Mouse (Mus musculus): ENCODE data around the gene Zfp574.

The Zfp574 gene

GRCm38 (mm10) chr7:25072716-25073390, 486 bp downstream of the Zfp574 start:
- no peak for DNase-seq (ENCODE audit: low read depth, low spot score)

GRCm38 (mm10) chr7:25073924-25074323, 1.6 kb downstream of the Zfp574 start:
- no peak for DNase-seq (ENCODE audit: low read depth, low spot score)

GRCm38 (mm10) chr7:25076296-25076662, 3.9 kb downstream of the Zfp574 start:
- DNase-seq (ENCODE audit: low read depth, low spot score), result no peak

GRCm38 (mm10) chr7:25076663-25077413, 4.5 kb downstream of the Zfp574 start:
- peak; percentile 97 for DNase-seq (ENCODE audit: low read depth, low spot score)

GRCm38 (mm10) chr7:25077414-25077755, 5.0 kb downstream of the Zfp574 start:
- no peak for DNase-seq (ENCODE audit: low read depth, low spot score)

GRCm38 (mm10) chr7:25079496-25080026, 7.2 kb downstream of the Zfp574 start:
- DNase-seq (ENCODE audit: low read depth, low spot score), result no peak

- DNase-seq (ENCODE audit: low read depth, low spot score), result no peak
Measured at GRCm38 (mm10) chr7:25080431-25080830, 8.1 kb downstream of the Zfp574 start.

- DNase-seq (ENCODE audit: low read depth, low spot score), result no peak
Measured at GRCm38 (mm10) chr7:25082510-25082909, 10.1 kb downstream of the Zfp574 start.

GRCm38 (mm10) chr7:25084621-25085020, 12.3 kb downstream of the Zfp574 start:
- DNase-seq (ENCODE audit: low read depth, low spot score), result no peak

- no peak for DNase-seq (ENCODE audit: low read depth, low spot score)
Measured at GRCm38 (mm10) chr7:25086656-25087055, 14.3 kb downstream of the Zfp574 start.

- no peak for DNase-seq (ENCODE audit: low read depth, low spot score)
Measured at GRCm38 (mm10) chr7:25087256-25087912, 15.0 kb downstream of the Zfp574 start.

- no peak for DNase-seq (ENCODE audit: low read depth, low spot score)
Measured at GRCm38 (mm10) chr7:25087972-25088371, 15.6 kb downstream of the Zfp574 start.

GRCm38 (mm10) chr7:25088531-25088930, 16.2 kb downstream of the Zfp574 start:
- DNase-seq (ENCODE audit: low read depth, low spot score), result no peak

GRCm38 (mm10) chr7:25088968-25089367, 16.6 kb downstream of the Zfp574 start:
- no peak for DNase-seq (ENCODE audit: low read depth, low spot score)

GRCm38 (mm10) chr7:25089875-25090274, 17.5 kb downstream of the Zfp574 start:
- no peak for DNase-seq (ENCODE audit: low read depth, low spot score)

GRCm38 (mm10) chr7:25098169-25098568, 25.8 kb downstream of the Zfp574 start:
- no peak for DNase-seq (ENCODE audit: low read depth, low spot score)

- no peak for DNase-seq (ENCODE audit: low read depth, low spot score)
Measured at GRCm38 (mm10) chr7:25099581-25099980, 27.2 kb downstream of the Zfp574 start.

GRCm38 (mm10) chr7:25105411-25106160, 33.2 kb downstream of the Zfp574 start:
- no peak for DNase-seq (ENCODE audit: low read depth, low spot score)

GRCm38 (mm10) chr7:25106790-25107502, 34.6 kb downstream of the Zfp574 start:
- DNase-seq (ENCODE audit: low read depth, low spot score), result no peak

- no peak for DNase-seq (ENCODE audit: low read depth, low spot score)
Measured at GRCm38 (mm10) chr7:25109355-25109754, 37.0 kb downstream of the Zfp574 start.

- DNase-seq (ENCODE audit: low read depth, low spot score), result no peak
Measured at GRCm38 (mm10) chr7:25110336-25110735, 38.0 kb downstream of the Zfp574 start.

Measured in WW6 (cell line).